Mouse (Mus musculus) ES-Bruce4 (cell line): ENCODE measurements around the gene Bcat2.

Experiments
- CTCF ChIP-seq: IDR thresholded peaks from one replicate; pipeline ENCODE4 v1.8.1; 2011; ENCODE audit warnings: low read depth, low read length
- POLR2A ChIP-seq: IDR thresholded peaks from one replicate; pipeline ENCODE4 v1.8.1; 2011; ENCODE audit warnings: low read length; ENCODE audit not compliant: insufficient read depth

DNA sequence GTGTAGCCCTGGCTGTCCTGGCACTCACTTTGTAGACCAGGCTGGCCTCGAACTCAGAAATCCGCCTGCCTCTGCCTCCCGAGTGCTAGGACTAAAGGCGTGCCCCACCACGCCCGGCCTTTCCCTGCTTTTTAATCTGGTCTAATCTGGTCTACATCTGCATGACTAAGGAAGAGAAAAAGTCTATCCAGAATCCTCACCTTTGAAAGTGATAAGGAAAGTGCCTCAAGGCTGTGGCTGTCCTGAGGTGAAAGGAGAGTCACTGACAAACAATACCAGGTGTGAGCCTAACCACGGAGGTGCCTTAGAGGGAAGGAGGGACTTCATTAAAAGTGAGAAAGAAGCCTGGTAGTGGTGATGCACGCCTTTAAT, 18.5 kb upstream of the Bcat2 start:
- no peak for TF ChIP-seq CTCF
- no peak for TF ChIP-seq POLR2A
